Mouse (Mus musculus): ENCODE data around the gene Tceanc2.

DNA sequence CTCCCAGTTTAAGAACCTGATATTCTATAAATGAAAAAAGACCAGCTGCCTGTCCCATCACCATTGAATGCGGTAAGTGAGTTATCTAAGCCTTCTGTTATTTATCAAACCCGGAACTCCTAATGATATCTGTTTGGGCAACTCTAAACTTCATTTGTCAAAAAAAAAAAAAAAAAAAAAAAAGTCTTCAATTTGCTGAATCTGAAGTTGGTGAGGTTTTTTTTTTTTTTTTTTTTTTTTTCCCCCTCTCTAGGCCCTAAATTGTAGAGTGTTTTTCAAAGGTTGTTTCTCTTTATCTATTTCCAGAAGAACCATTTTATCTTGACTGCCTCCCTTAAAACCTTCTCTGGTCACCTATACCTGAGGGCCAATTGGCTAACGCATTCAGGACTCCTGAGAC is 44.0 kb downstream of the Tceanc2 start:
- TF ChIP-seq POLR2A (IDR thresholded peaks at IDR 0.05; ENCODE audit: insufficient read depth, low read length) (no peak), CTCF (IDR thresholded peaks at IDR 0.05; ENCODE audit: low read depth, low read length) (no peak), EP300 (IDR thresholded peaks at IDR 0.05; ENCODE audit: insufficient read depth, low read depth, low read length) (no peak)

All from ES-Bruce4 (cell line).